Mouse (Mus musculus) G1E (cell line): ENCODE results near the gene Mettl22.

Source experiments
- CTCF ChIP-seq: IDR thresholded peaks from 2 replicates; pipeline ENCODE4 v1.5.1; 2012; ENCODE audit warnings: low read depth, low read length, inconsistent platforms, mixed read lengths
- GATA1 ChIP-seq: IDR thresholded peaks from 2 replicates; pipeline ENCODE4 v1.6.1; 2012; ENCODE audit warnings: borderline replicate concordance, low read length, inconsistent platforms, mixed read lengths
- TAL1 ChIP-seq: conservative IDR thresholded peaks from 2 replicates; pipeline ENCODE4 v1.6.1; 2012; ENCODE audit warnings: low read depth, low read length, inconsistent platforms, mixed read lengths

- no peak for TF ChIP-seq CTCF
- no peak for TF ChIP-seq GATA1
- no peak for TF ChIP-seq TAL1
Measured at GRCm38 (mm10) chr16:8520525-8520924, 49.9 kb downstream of the Mettl22 start.
